Mouse (Mus musculus) ES-CJ7 (cell line): ENCODE data around the gene Map2k5.
A peak's percentile ranks its signal among the peaks of the same experiment; 100 is the strongest.

Source experiments
- DNase-seq: peaks from one replicate; pipeline ENCODE4 v3.0.0; 2011; ENCODE audit warnings: low read depth, low spot score

Gene Map2k5

DNA sequence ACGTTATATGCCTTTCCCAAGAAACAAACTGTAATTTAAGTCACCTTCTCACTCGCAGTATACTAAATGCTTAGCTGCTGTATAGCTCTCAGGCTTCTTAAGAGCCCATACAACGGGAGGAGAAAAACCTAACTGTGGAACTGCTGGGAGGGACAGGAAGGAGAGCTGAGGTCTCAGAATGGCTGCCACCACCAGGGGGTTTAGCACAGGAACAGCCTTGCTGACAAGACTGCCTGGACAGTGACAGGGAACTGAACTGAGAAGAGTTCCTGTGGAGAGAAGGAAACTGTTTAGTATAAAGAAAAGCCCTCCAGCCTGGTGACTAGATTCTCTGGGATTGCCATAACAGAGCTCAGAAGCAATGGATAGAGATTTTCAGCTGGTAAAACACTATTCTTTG, 35.9 kb downstream of the Map2k5 start:
- DNase-seq: no peak

DNA sequence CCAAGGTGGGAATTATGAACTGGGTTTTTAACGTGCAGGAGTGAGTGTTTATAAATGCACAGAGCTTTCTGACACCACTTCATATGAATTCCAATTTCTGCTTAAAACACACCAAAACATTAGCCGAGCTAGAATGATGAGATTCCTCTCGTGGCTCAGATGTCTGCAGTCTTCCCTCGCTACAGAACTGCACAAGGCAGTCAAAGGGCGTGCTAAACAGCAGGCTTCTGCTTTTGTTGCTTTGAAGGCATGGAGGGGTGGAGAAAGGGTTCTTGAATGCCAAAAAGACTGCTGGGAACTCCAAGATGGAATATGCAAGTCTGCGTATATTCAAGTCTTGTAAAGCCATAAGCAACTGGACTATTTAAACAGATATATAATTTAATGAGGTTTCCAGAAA, 38.4 kb downstream of the Map2k5 start:
- DNase-seq: no peak

DNA sequence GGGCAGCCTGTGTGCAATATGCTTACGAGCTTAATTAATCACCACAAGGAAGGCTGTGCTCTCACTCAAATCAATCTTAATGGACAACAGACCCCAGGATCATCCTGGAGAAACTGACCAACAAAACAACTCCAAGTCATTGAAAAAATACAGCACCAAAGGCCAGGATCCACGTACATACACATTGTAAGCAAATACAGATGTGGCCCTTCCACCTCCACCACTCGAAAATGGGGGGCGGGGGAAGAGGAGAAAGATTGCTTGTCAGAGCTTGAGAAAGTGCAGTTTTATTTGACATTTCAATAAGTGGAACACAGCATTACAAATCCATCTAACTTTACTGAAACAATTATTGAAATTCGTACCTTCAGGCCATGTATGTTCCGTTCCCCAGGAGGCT, 39.0 kb downstream of the Map2k5 start:
- no peak for DNase-seq

DNA sequence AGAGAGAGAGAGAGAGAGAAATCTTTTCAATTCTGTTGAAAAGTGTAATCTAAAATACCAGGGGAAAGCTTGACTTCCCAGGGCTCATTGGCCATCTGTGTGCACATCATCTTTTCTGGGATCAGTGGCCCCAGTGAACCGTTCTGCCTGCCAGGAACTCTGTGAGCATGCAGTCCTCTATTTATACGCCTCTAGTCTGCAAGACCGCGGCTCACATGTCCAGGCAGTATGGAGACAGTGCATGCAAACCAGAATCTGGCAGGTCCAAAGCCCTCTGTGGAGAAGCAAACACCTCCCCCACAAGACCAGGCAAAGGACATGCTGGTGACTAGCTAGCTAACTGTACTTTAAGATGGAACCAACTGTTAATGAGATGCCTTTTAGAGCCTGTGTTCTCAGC, 41.9 kb downstream of the Map2k5 start:
- DNase-seq: no peak

DNA sequence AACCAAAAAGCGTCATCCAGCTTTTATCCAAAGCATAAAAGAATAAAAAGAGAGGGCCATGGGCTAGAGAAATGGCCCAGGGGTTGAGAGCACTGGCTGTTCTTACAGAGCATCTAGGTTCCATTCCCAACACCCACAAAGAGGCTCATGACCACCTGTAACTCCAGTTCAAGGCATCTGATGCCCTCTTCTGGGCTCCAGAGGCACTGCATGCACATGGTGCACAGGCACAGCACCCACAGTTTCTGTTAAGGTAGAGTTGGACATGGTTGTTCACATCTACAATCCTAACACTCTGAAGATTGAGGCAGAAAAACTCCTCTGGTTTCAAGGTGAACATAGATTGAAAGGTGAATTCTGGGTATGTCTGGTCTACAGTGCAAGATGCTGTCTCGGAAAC, 44.6 kb downstream of the Map2k5 start:
- DNase-seq: peak; percentile 64

DNA sequence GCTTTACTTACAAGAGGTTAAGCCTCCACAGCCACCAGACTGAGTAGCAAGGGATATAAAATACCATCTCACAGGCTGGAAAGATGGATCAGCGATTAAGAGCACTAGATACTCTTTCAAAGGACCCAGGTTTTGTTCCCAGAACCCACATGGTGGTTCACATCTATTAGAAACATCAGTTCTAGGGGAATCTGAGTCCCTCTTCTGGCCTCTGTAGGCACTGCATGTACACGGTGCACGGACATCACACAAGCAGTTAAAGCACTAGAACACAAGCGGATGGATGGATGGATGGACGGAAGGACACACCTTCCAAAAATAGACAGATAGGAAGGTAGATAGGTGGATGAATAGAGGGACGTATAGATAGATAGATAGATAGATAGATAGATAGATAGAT, 46.5 kb downstream of the Map2k5 start:
- DNase-seq: peak; percentile 46

DNA sequence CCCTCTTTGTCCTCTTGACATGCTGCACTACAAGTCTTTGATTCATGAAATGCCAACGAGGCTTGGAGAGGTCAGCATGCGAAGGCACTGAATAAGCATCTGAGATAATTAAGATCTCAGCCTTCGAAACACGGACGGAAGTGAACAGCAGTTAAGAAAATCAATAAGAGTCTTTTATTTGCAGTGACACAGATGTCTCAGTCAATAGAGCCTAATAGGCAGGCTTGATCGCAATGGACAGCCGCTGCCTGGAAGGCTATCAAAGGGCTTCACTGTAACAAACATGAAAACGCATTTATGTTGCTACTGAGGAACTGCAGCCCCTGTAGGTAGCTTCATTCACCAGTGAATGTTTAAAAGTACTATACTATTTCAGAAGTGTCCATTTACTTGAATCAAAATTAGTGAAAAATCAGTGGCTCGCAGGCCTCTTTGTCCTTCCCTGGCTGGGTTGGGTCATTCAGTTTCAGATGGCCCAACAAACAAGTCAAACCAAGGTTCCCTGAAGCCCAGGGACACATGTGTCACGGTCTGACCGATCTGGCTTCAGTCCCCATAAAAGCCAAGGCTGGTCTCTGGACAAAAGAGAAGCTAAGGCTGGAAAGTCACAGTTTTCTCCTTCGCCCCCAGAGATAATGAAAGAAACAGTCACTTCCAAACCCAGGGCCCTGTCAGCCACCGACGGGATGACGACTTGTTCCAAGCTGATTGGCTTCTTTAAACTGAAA, 48.6 kb downstream of the Map2k5 start:
- no peak for DNase-seq

DNA sequence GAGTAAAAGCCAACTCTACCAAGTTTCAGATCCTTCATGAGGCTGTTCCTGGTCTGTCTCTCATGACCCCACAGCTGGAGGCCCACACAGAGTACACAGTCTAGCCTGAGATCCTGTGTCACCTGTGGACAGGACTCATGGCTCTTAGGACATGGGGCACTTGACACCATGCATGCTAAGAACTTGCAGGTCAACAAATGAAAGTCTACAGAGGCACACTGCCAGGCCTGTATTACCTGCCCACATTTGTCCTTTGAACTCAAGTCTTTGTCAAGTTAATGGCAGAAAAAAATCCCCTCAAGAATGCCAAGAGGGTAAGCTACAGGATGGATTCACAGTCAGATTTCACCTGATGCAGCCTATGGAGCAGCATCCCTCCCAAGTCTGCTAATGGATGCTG, 62.5 kb downstream of the Map2k5 start:
- DNase-seq: no peak

DNA sequence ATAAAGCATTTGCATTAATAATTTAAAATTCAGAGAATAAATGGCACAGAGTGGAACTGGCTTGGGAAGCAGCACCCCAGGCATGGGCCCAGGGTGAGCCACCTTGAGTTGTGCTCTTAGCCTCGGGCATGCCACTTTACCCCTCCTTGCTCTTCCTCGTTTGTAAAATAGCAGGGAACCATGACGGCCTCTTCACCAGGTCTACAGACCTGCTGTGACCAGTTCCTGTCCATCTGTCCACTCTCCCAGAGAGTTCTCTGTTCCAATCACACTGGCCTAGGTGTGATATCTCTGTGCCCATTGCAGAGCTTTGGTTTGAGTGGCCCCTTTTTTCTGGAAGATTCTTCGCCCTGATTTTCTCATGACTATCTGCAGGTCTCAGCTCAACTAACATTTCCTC, 63.6 kb downstream of the Map2k5 start:
- DNase-seq: no peak

DNA sequence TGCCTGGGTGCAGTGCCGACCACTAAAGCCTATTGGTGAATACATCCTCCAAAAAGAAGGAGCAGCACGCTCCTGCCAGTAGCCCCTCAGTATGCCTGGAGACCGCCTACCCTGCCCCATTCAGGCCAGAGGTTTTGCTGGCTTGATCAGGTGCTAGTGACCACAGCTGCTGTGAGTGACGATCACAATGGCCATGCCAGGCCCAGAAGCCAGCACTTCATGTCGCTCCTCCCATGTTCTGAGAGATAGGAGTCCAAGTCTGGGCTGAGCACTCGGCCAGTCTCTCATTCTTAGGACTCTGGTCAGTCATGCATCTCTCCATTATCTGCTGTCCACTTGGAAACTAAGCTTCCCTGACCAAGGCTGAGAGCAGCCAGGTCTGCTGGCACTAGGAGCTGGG, 67.7 kb downstream of the Map2k5 start:
- no peak for DNase-seq

DNA sequence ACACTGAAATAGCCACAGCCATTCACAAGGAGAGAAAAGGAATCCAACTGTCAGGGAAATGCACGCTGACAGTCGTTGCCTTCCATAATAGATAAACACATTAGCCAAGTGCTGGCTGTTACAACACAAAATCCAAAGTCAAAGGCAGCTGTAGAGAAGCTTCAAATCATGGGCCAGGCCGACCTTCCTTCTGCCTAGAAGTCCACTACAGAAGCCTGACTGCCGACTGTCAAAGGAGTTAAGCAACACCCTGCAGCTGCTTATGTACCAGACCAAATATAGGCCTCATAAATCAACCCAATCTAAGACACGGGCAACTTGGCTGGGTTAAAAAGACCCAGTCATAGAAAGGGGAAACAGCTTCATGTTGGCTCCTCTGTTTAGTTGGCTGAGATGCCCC, 68.7 kb downstream of the Map2k5 start:
- no peak for DNase-seq

DNA sequence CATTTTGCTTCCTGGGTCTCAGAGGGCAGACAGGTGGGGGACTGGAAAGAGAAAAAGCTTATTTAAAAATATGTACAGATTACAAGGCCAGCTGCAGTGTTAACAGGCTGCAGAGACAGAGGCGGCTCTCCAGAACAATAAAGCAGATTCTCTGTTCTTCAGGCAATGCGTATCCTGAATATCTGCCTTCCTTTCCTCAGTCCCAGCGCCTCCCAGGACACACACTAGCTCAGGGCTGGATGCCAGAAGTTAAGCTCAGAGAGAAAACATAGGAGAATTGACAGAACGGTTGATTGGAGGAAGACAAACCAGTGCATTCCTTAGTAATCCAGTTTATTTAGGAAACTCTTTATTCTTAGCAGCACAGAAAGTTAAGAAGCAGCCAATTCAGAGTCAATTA, 69.3 kb downstream of the Map2k5 start:
- DNase-seq: no peak

DNA sequence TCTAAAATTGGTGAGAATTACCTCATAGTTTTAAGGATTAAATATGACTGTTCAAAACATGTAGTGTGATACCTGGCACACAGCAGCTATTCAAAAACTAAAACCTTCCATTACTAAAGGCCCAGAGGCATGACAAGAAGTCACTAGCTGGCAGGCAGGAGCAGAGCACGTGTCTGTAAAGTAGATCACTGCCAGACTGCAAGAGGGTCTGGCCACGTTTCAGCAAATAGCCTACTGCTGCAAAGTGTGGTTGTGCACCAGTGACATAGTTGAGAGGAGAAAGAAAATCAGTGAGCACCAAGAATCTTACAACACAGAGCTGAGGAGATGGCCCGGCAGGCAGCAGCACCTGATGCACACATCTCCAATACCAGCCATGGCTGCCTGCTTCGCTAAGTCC, 75.2 kb downstream of the Map2k5 start:
- no peak for DNase-seq

DNA sequence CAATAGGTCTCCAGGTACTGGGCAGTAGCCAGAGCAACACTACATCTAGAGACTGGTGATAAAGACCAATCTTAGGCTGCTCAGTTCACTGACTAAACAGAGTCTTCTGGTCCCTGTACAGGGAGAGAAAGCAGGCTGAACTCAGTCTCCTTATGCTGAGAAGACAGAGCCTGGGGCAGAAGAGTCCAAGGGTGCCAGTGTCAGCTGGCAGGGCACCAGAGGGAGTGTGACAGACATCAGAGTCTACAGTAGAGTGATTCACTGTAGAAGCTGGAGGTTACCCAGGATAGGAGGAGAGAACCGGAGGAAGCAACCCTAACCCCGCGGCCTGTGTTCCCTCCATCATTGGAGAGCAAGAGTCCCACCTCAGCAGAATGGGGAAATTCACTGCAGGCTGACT, 79.0 kb downstream of the Map2k5 start:
- no peak for DNase-seq

DNA sequence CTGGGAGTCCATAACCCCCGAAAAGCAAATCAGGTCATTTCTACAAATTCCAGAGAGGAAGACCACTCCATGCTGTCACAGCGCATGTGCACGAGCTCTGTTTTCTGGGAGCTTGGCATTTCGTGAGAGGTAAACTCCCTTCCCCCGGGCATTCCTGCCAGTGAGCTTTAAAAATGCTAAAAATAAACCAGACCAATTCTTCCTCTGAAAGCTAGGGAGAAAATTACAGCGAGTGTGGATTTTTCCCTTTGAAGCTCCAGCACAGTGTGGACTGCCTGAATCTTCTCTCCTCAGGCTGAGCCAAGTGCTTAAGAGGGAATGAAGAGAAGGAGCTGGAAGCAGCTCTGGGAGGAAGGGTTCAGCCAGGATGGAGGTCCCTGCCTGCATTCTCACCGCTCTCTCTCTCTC, 82.1 kb downstream of the Map2k5 start:
- DNase-seq: no peak

DNA sequence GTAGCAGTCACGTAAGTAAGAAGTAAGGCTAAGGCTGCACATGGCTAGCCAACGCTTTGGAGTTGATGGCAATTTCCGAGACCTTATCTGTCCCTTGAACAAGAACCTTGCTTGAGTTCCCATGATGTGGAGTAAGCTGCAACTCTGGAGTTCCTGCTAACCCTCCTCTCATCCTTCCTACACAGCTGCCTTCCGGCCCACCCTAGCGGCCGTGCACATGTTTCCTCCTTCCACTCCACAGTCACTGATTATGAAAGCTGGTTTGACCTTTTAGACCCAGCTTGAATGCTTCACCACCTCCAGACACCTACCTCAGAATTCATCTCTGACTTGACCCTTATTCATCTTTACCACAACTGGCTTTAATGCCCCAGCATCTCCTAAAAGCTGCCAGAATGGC, 82.9 kb downstream of the Map2k5 start:
- DNase-seq: no peak

DNA sequence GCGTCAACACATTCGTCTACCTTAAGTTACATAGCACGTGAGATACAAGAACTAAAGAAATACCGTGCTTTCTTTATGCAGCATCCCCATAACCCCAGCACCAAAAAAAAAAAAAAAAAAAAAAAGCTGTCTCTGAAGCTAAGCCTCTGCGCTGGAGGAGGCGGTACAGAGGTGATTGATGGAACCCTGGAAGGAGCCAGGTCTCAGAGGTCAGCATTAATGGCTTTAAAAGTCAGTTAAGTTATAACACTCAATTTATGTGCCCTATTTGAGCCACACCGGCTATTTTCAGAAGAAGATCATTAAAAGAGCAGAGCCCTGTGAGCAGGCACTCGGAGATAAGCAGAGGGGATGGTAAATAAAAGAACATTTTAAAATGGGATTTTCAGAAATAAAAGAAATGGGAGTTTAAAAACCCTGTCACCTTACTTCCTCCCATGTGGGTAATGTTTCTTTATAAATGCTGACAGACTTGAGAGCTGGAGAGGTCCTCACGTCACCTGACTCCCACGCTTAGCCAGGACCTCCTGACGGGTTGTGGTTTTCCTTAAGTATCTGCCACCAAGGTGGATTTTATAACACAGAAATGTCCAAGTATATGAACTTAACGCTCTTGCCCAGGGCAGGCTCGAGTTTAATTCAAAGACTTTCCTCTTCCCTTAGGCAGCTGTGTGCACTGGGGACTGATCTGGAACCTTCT, 83.8 kb downstream of the Map2k5 start:
- DNase-seq: no peak

DNA sequence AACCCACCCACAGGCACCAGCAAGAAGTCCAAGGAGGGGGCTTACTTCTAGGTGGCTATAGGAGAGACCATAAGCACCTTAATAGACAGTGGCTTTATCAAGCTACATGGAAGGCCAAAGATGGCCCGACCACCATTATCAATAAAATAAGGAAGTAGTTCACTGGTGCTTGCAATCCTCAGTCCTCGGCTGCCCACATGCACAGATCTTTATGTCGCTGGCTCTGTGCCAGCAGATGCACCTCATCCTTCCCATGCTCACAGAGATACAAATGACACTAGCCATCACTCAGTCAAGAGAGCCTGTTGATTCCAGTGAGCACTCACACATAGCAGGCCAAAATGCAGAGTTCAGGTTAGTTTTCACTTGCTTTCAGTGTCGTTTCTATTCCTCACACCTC, 89.0 kb downstream of the Map2k5 start:
- DNase-seq: no peak

DNA sequence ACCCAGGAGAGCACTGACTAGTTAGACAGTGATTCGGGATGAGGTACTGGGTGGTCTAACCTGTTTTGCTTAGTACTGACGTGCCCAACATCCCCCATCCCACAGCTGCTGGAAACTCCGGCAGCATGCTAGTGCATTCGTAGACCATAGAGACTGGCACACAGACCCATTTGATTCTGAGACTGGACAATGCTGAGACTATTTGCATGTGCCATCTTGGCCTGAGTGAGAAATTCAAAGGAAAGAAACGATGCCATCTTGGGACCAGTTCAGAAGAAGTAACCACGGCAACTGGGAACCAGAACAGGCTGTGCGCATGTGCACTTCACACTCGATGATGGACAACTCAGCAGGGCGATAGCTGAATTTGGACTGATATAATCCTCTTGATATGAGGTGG, 93.3 kb downstream of the Map2k5 start:
- DNase-seq: no peak

DNA sequence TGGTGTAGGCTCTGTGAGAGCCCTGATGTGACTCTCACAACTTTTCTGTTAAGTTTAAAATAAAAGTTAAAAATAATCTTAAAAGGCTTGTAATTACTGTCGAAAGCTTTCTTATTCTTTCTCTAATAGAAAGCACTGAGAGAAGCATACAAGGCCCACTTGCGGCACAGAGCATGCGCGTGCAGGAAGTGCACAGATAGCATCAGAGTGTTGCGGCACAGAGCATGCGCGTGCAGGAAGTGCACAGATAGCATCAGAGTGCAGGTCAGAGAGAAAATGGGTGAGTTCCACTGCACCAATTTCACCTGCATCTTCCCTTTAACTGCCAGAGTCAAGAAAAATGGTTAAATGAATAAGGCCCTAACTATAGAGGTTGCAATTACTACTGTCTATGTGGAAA, 95.7 kb downstream of the Map2k5 start:
- no peak for DNase-seq

DNA sequence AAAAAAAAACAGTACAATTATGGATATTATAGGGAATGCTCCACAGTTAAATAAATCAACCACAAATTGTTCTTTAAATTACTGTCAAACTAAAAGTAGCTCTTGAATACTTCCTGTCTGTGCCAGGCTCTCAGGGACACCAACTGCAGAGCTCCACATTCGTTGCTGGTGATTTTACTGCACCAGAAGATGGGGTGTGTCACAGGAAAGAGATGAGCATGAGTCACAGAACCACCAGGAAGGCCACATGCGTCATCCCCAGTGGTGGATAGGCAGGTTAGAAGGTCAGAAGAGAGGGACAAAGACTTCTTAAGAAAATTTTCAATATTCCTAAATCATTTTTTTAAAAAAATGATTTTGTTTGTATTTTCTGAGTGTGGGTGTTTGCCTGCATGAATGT, 96.6 kb downstream of the Map2k5 start:
- no peak for DNase-seq

DNA sequence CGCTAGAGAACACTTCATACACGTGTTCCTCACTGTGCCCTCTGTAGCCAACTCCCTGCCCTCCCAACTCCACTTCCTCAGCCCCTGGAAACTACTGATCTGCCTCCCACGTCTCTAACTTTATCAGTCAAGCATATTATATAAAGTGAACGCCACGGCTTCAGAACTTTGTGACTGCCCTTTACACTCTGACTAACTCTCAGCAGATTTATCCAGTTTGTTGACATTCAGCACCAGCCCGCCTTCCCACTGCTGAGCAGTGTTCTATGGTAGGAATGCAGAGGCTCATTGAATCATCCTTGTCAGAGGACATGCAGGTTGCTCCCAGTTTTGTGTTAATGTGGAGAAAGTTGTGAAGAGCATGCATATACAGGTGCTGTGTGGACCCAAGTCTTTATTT, 103.9 kb downstream of the Map2k5 start:
- DNase-seq: no peak

DNA sequence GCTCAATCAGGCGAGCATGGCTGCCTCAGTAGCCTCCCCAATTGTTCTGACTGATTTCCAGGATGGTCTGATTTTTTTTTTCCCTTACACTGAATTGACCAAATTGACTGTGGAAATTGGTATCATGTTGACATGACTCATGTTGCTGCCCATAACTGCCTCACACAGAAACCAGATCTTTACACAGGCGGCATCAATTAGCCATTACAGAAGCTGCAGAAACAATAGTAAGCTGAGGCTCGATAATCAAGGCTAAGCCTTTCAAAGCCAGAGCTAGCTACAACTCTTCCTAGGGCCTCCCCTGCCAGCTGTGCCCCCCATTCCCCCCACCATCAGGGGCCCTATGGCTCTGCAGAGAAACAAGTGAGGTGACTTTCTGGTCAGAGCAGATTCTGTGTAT, 107.9 kb downstream of the Map2k5 start:
- DNase-seq: no peak

DNA sequence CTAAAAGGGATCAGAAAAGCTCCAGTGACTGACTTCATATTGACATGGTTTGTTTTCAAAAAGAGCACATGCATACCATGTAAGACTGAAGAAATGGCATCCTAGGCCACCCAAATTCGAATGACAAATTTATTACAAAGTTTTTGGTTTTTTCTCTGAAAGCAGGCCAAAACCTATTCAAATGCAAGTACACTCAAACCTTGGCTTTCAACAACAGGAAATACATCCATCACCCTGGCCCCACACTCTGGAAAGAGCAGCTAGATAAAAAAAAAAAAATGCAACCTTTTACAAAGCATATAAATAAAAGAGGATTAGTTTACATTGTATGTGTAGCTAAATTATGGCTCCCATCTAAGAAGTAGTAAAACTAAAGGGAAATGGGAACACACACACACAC, 114.5 kb downstream of the Map2k5 start:
- no peak for DNase-seq
